Mouse (Mus musculus): ENCODE measurements around the gene Iqgap3.

GRCm38 (mm10) chr3:88141439-88141786 is 59.6 kb downstream of the Iqgap3 start:
- TF ChIP-seq CTCF (IDR thresholded peaks at IDR 0.05; ENCODE audit: control insufficient read depth, insufficient read depth, insufficient replicate concordance, low read depth, low read length) (no peak), POLR2A (IDR thresholded peaks at IDR 0.05; ENCODE audit: control insufficient read depth, low read depth, low read length) (no peak)
